Mouse (Mus musculus): ENCODE data around the gene Slc35e3.

The Slc35e3 gene

DNA sequence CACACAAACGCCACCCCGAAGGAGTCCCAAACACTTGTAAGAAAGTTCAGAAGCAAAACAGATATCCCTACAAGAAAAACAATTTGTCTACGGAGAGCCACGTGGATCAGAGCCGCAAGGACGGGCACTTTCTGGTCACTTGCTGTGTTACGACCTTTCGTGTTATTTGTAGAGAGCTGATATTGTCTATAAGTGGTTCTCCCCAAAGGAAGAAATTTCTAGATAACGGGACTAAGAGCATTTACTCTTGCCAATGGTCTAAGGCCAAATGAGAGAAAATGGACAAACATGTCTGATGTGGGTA, 62.5 kb downstream of the Slc35e3 start:
- no peak for DNase-seq (ENCODE audit: extremely low spot score)

Measured in embryo, embryonic 9.5 days (tissue).